Mouse (Mus musculus) limb, embryonic 11.5 days (tissue): ENCODE data around the gene Nup188. TPM values are rescaled to one million over a fixed set of nuclear protein-coding genes. Genes with fewer than 3 reads are reported as not detected.

Experiments used
- ATAC-seq: fragments of 200-750 bp; cut with Nextera tagmentation; 2 replicates; pipeline ENCODE4 v1.8.0; 2017; ENCODE audit warnings: low read depth; ENCODE audit not compliant: insufficient number of reproducible peaks, low FRiP score, low TSS enrichment
- DNase-seq: peaks from one replicate; pipeline ENCODE4 v3.0.0-alpha.2; 2015; ENCODE audit warnings: low spot score
- H3K27ac ChIP-seq: fragments of 300-500 bp; sonication (generic); replicated peaks from 2 replicates; pipeline ENCODE4 v1.5.1; 2014; ENCODE audit warnings: low read depth, mild to moderate bottlenecking, low read length
- H3K27me3 ChIP-seq: fragments of 300-500 bp; sonication (generic); 2 replicates; pipeline ENCODE4 v1.6.1; 2014; ENCODE audit warnings: mild to moderate bottlenecking, low read length, mixed read lengths; ENCODE audit not compliant: control insufficient read depth, insufficient read depth
- H3K36me3 ChIP-seq: fragments of 300-500 bp; sonication (generic); 2 replicates; pipeline ENCODE4 v1.6.1; 2014; ENCODE audit warnings: mild to moderate bottlenecking, low read length, moderate library complexity, mixed read lengths; ENCODE audit not compliant: control insufficient read depth, insufficient read depth
- H3K4me1 ChIP-seq: fragments of 300-500 bp; sonication (generic); 2 replicates; pipeline ENCODE4 v1.6.1; 2014; ENCODE audit warnings: low read length, mixed read lengths; ENCODE audit not compliant: control insufficient read depth, insufficient read depth
- H3K4me2 ChIP-seq: fragments of 300-500 bp; sonication (generic); 2 replicates; pipeline ENCODE4 v1.6.1; 2014; ENCODE audit warnings: low read depth, mild to moderate bottlenecking, moderate library complexity; ENCODE audit not compliant: severe bottlenecking
- H3K4me3 ChIP-seq: fragments of 300-500 bp; sonication (generic); 2 replicates; pipeline ENCODE4 v1.5.1; 2014; ENCODE audit warnings: low read depth, low read length
- H3K9ac ChIP-seq: fragments of 300-500 bp; sonication (generic); 2 replicates; pipeline ENCODE4 v1.6.1; 2014; ENCODE audit warnings: mild to moderate bottlenecking, low read length
- H3K9me3 ChIP-seq: fragments of 300-500 bp; sonication (generic); 2 replicates; pipeline ENCODE4 v1.6.1; 2016; ENCODE audit warnings: low read length; ENCODE audit not compliant: control insufficient read depth
- WGBS: fragments of 180-500 bp; shearing (Covaris S2); extraction: QIAGEN DNeasy Blood & Tissue Kit; methylation state at CpG from one replicate; pipeline ENCODE4 v1.1.7; 2014; 5-methylcytosine and 5-hydroxymethylcytosine counted together
- polyA plus RNA-seq: library from polyadenylated mRNA; unstranded; fragments of >200 nt; fragmentation: Nextera tagmentation; extraction: Ambion mirVana; gene quantifications from 2 replicates; pipeline ENCODE4 v1.2.1, GENCODE M21; 2014

Nup188 gene
- polyA plus RNA-seq, 1 experiment from 2014 or later, result 69.0 TPM

DNA sequence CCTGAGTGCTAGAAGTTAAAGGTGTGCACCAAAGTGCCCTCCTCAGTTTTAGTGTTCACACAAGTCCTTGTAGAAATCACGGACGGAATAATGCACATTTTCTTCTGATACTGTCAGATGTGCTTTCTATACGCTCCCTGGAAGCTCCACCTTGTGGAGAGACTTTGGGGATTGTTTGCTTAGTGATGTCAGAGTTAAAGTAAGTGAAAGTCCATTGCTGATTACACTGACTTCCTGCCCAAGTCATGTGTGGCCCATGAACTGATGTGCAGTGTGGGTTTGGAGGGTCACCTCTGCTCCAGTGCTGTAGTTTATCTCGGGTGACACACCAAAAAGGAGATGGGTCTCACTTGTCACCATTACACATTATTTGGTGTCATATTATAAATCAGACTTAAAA lies 33.1 kb downstream of the Nup188 start:
- DNase-seq (no peak), ATAC-seq (no peak)
- Histone ChIP-seq H3K36me3 (peaks cover 36% of the 10 kb centered on the region), H3K4me1 (no peaks in the 10 kb centered on the region), H3K9me3 (no peaks in the 10 kb centered on the region), H3K9ac (no peak overlapping the region), H3K27me3 (no peaks in the 10 kb centered on the region), H3K27ac (no peak overlapping the region), H3K4me2 (no peak overlapping the region), H3K4me3 (no peak overlapping the region)
- 93% methylated on average over 4 of the region's 4 CpGs for WGBS

- Histone ChIP-seq H3K9ac (no peak overlapping the region), H3K4me2 (no peak overlapping the region), H3K9me3 (no peaks in the 10 kb centered on the region), H3K27me3 (no peaks in the 10 kb centered on the region), H3K4me3 (no peak overlapping the region), H3K27ac (no peak overlapping the region), H3K36me3 (peaks cover 24% of the 10 kb centered on the region), H3K4me1 (no peaks in the 10 kb centered on the region)
- ATAC-seq (no peak), DNase-seq (no peak)
- WGBS, result 90% methylated on average over 7 of the region's 7 CpGs
Measured at GRCm38 (mm10) chr2:30323111-30323510, 36.9 kb downstream of the Nup188 start.

DNA sequence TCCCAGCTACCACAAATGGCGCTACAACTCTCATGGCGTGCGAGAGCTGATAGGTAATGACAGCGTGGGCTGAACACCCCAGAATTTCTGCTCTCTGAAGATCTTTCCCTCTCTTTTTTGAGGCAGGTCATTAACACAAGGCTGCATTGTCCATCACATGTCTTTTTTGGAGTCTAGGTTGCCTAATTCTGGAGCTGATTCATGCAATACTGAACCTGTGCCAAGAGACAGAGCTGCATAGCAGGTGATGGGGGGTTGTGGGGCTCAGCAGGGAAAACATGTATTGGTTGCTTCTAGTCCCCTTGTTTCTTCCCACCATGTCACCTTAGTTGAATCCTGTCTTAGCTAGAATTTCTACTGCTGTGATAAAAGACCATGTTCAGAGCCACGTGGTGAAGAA lies 39.1 kb downstream of the Nup188 start:
- no peak overlapping the region for H3K27ac ChIP-seq
- no peaks in the 10 kb centered on the region for H3K27me3 ChIP-seq
- DNase-seq, result no peak
- H3K9me3 ChIP-seq, result no peaks in the 10 kb centered on the region
- 94% methylated on average over 5 of the region's 5 CpGs for WGBS
- H3K4me1 ChIP-seq, result no peaks in the 10 kb centered on the region
- no peak for ATAC-seq
- peaks cover 28% of the 10 kb centered on the region for H3K36me3 ChIP-seq
- no peak overlapping the region for H3K9ac ChIP-seq
- no peak overlapping the region for H3K4me2 ChIP-seq
- H3K4me3 ChIP-seq, result no peak overlapping the region

GRCm38 (mm10) chr2:30327276-30327675 lies 41.1 kb downstream of the Nup188 start:
- Histone ChIP-seq H3K27me3 (no peaks in the 10 kb centered on the region), H3K4me2 (no peak overlapping the region), H3K4me1 (no peaks in the 10 kb centered on the region), H3K9me3 (no peaks in the 10 kb centered on the region), H3K27ac (no peak overlapping the region), H3K9ac (no peak overlapping the region), H3K36me3 (peaks cover 32% of the 10 kb centered on the region), H3K4me3 (no peak overlapping the region)
- ATAC-seq, result no peak
- DNase-seq, result no peak
- 93% methylated on average over 7 of the region's 7 CpGs for WGBS

DNA sequence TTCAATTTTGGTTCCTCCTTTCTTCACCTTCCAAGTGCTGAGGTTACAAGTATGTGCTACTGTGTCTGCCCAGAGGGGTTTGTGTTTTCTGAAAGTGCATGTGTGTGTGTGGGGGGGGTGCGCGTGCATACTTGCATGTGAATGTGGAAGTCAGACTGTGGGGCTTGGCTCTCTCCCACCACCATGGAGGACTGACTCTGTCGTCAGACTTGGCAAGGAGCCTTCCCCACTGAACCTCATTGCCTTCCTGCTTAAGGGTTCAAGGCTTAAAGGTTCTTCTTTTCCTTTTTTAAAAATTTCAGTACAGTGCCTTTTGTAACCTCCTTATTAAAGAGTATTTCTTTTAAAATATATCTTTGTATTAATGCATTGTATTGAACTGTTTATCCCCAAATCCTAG lies 42.6 kb downstream of the Nup188 start:
- no peaks in the 10 kb centered on the region for H3K9me3 ChIP-seq
- ATAC-seq (no peak), DNase-seq (no peak)
- H3K4me1 ChIP-seq, result no peaks in the 10 kb centered on the region
- H3K4me2 ChIP-seq, result no peak overlapping the region
- H3K4me3 ChIP-seq, result no peak overlapping the region
- H3K27ac ChIP-seq, result no peak overlapping the region
- peaks cover 33% of the 10 kb centered on the region for H3K36me3 ChIP-seq
- no peak overlapping the region for H3K9ac ChIP-seq
- 96% methylated on average over 3 of the region's 3 CpGs for WGBS
- H3K27me3 ChIP-seq, result no peaks in the 10 kb centered on the region

DNA sequence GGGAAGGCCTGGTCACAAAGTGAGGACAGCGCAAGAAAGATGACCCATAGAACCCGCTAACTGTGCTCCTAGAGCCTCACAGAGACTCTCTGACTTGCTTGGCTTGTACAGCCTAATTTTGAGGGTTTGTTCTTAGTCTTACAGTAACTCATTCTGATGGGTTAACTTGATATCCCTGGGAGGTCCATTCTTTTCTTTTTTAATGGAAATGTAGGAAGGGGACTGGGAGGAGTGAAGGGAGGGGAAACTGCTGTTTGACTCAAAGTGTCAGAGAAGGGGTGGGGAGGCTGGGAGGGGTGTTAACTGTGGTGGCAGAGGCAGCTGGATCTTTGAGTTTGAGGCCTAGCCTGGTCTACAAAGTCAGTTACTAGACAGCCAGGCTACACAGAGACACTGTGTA lies 49.1 kb downstream of the Nup188 start:
- no peak overlapping the region for H3K27ac ChIP-seq
- WGBS, result 96% methylated on average over 2 of the region's 2 CpGs
- H3K4me1 ChIP-seq, result no peaks in the 10 kb centered on the region
- no peak overlapping the region for H3K4me2 ChIP-seq
- no peak overlapping the region for H3K9ac ChIP-seq
- DNase-seq, result no peak
- no peak overlapping the region for H3K4me3 ChIP-seq
- H3K9me3 ChIP-seq, result no peaks in the 10 kb centered on the region
- ATAC-seq, result no peak
- H3K27me3 ChIP-seq, result no peaks in the 10 kb centered on the region
- peaks cover 52% of the 10 kb centered on the region for H3K36me3 ChIP-seq

DNA sequence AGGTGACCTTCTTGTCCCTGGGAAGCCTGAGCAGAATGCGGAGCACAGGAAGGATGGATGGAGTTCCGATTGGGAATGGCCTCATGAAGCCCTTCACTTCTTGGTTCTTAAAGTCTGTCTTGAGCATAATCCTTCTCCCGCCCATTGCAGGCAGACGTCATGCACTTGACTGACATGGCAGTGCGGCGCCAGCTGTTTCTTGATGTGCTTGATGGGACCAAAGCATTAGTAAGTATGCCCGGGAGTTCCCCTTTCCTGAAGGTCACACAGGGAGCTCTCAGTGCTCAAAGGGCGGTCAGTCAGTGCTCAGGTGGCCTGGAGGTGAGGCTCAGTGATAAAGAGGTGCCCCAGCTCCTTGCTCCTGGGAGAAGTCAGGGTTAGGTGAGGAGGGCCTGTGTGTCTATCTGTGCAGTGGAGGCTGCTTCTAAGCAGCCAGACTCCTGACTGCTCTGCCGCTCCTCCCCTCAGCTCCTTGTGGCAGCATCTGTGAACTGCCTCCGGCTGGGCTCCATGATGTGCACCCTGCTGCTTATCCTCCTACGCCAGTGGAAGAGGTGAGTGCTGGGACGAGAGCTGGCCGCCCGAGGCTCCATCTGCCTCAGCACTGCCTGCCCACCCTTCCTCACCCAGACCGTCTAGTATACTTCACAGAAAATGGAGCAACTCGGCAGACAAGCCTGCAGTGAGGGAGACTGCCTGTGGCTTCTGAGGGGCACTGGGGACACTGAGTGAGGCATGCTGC lies 50.1 kb downstream of the Nup188 start:
- Histone ChIP-seq H3K27me3 (no peaks in the 10 kb centered on the region), H3K36me3 (peaks cover 54% of the 10 kb centered on the region), H3K4me1 (no peaks in the 10 kb centered on the region), H3K4me2 (no peak overlapping the region), H3K27ac (no peak overlapping the region), H3K9ac (no peak overlapping the region), H3K9me3 (no peaks in the 10 kb centered on the region), H3K4me3 (no peak overlapping the region)
- 79% methylated on average over 16 of the region's 16 CpGs for WGBS
- ATAC-seq (no peak), DNase-seq (no peak)

DNA sequence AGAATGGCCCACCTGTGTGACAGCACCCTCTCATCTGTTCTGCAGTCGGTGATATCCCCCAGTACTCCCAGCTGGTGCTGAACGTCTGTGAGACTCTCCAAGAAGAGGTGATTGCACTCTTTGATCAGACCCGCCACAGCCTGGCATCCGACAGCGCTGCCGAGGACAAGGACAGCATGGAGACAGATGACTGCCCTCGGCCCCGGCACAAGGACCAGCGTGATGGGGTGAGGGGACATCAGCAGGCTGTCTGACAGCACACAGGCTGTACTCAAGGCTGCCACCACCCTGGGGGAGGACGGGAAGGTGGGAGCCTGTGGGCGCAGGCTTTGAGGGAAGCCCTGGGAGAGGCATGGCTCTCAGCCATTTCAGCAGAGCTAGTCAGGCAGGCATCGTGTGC lies 51.0 kb downstream of the Nup188 start:
- DNase-seq, result no peak
- no peak overlapping the region for H3K4me3 ChIP-seq
- H3K9me3 ChIP-seq, result no peaks in the 10 kb centered on the region
- no peaks in the 10 kb centered on the region for H3K4me1 ChIP-seq
- WGBS, result 61% methylated on average over 12 of the region's 12 CpGs
- ATAC-seq, result no peak
- H3K9ac ChIP-seq, result no peak overlapping the region
- H3K27ac ChIP-seq, result no peak overlapping the region
- no peaks in the 10 kb centered on the region for H3K27me3 ChIP-seq
- peaks cover 58% of the 10 kb centered on the region for H3K36me3 ChIP-seq
- H3K4me2 ChIP-seq, result no peak overlapping the region

GRCm38 (mm10) chr2:30342061-30342460 lies 55.9 kb downstream of the Nup188 start:
- H3K4me3 ChIP-seq, result no peak overlapping the region
- H3K4me1 ChIP-seq, result no peaks in the 10 kb centered on the region
- H3K9ac ChIP-seq, result no peak overlapping the region
- no peak overlapping the region for H3K4me2 ChIP-seq
- DNase-seq (no peak), ATAC-seq (no peak)
- no peaks in the 10 kb centered on the region for H3K27me3 ChIP-seq
- no peak overlapping the region for H3K27ac ChIP-seq
- WGBS, result 90% methylated on average over 3 of the region's 3 CpGs
- H3K9me3 ChIP-seq, result no peaks in the 10 kb centered on the region
- peaks cover 56% of the 10 kb centered on the region for H3K36me3 ChIP-seq
